Comparison of ENCODE assay signal across 13 mouse cellular contexts in the genomic region with DNA sequence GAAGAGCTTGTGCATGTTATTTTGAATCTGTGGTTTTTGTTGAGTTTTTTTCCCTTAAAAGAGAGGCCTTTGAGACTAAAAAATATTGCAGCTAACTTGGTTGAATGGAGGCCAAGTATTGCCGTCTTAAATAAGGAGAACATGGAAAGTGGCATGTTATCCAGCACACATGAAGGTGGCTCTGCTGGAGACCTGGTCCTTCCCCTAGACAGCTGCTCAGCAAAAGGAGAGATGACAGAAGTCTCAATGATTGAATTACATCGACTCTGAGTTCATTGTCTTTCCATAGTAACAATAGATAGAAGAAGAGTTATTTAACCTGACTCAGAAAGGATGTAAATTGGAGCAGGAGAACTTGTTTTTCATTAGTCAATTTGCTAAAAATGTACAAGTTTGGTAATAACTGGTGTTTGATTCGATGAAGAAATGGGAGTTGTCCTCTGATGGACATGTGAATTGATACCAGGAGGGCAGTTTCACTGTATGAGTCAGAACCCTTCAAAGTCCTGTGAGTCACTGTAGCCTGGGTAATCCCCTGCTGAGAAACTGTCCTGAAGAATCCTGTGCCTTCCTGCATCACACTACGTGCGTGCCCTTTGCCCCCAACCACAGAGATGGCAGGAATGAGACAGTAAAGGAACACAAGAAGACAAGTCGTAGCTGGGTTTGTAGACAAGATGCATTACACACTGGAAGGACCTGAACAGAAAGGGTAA.
A peak's percentile ranks its signal among the peaks of the same experiment; 100 is the strongest.
DNase-seq lines count a peak whose midpoint lies in the region; ATAC-seq and TF ChIP-seq lines count a peak whose summit lies in the region.
"Had no signal": no experiment of that assay in that cellular context is flagged by ENCODE, and none has a peak within 500 bp of the region (broad histone marks: within the 10 kb centered on the region; RNA-seq: fewer than 3 reads in every experiment).

No protein-coding gene starts in this region.

- H3K36me3 ChIP-seq in myocyte (ENCODE audit: control insufficient read depth, insufficient read depth) = no peaks in the 10 kb centered on the region
- H3K36me3 ChIP-seq: limb, embryonic 12.5 days had no signal

- H3K79me2 ChIP-seq in myocyte (ENCODE audit: control insufficient read depth, insufficient read depth) = peaks cover 65% of the 10 kb centered on the region

- DNase-seq in heart, adult 11 months = peak; percentile 46
- no peak for DNase-seq in heart, postnatal 36 days
- peak; percentile 42 for DNase-seq in CD4-positive, CD25-positive, alpha-beta regulatory T cell, adult 2 months (ENCODE audit: low read depth, low spot score)
- DNase-seq in layer of hippocampus, postnatal 36 days = no peak
- DNase-seq: heart, postnatal 10 days; kidney, adult 18-20 months; lung, adult 2 months; thymus, adult 2 months had no signal

- intact Hi-C loops in heart, postnatal 36 days (cut with DNase I) = no loop called here

- no peak overlapping the region for H3K4me3 ChIP-seq in myocyte
- H3K4me3 ChIP-seq: forebrain, embryonic 13.5 days; limb, embryonic 12.5 days had no signal

- peak; percentile 50; the same call in 1 of the 2 replicates for ATAC-seq in common myeloid progenitor, adult 5-6 weeks (replicated peaks; ENCODE audit: low read depth, poor library complexity, severe bottlenecking)
- ATAC-seq in monocyte, adult 5-6 weeks (replicated peaks; ENCODE audit: insufficient number of reproducible peaks, low FRiP score, low TSS enrichment, poor library complexity, severe bottlenecking) = no peak; the same call in 1 of the 2 replicates
- ATAC-seq: forebrain, embryonic 13.5 days had no signal

- no peak overlapping the region for H3ac ChIP-seq in myocyte (ENCODE audit: control insufficient read depth, insufficient read length)

- no peaks in the 10 kb centered on the region for H3K27me3 ChIP-seq in myocyte (ENCODE audit: control insufficient read depth, insufficient read depth, insufficient read length)
- H3K27me3 ChIP-seq: forebrain, embryonic 13.5 days; limb, embryonic 12.5 days had no signal

- TF ChIP-seq POLR2A in myocyte (IDR thresholded peaks at IDR 0.05; ENCODE audit: insufficient read length, low read depth) = no peak

- peak overlapping the region; percentile 61 for H3K4me2 ChIP-seq in myocyte (ENCODE audit: low read depth)
- H3K4me2 ChIP-seq: forebrain, embryonic 13.5 days; limb, embryonic 12.5 days had no signal

TF ChIP-seq in myocyte, 11 proteins besides CTCF, POLR2A, EP300 and RAD21:
- peak in 2 of 3 experiments; percentile 31 to 80 for TF ChIP-seq MYOG (IDR thresholded peaks at IDR 0.05; ENCODE audit: control insufficient read depth in 1 of 3, insufficient read depth in 1 of 3, insufficient read length in 2 of 3, low read depth in 2 of 3)
- TF ChIP-seq E2F4 (IDR thresholded peaks at IDR 0.05; ENCODE audit: insufficient read depth) = no peak
- no peak for TF ChIP-seq MAX (IDR thresholded peaks at IDR 0.05; ENCODE audit: low read depth)
- peak; percentile 38 to 59 (median 52) for TF ChIP-seq MYOD1 (IDR thresholded peaks at IDR 0.05; ENCODE audit: control insufficient read depth in 1 of 3, insufficient read length in 2 of 3, low read depth in 2 of 3)
- TF ChIP-seq SRF (IDR thresholded peaks at IDR 0.05; ENCODE audit: control insufficient read depth, insufficient read length, low read depth) = no peak
TF ChIP-seq in myocyte: peak in this region for 2.

Comparison
In these comparisons a context has a peak if more than half of its experiments do, and no peak if none do; other contexts are left out.
1. DNase-seq: peak in heart, adult 11 months (single experiment) and CD4-positive, CD25-positive, alpha-beta regulatory T cell, adult 2 months (single experiment); none in heart, postnatal 36 days (0 of 2) and layer of hippocampus, postnatal 36 days (0 of 2).